21 mouse cellular contexts compared by ENCODE assay signal in the genomic region with DNA sequence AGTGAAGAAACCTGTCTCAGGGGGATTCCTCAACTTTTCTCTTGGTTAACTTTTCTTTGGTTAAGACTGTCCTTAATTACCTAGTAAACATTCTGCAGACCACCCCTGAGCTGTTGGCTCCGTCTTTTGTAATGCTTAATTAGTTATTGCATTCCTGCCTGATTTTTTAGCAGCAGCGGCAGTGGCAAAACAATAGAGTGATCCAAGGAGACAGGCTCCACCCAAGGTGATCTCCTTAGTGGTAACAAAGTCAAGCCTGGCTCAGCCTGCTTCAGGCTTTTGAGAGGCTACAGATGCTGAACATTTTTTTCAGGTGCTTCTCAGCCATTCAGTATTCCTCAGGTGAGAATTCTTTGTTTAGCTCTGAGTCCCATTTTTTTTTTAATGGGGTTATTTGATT.
"Had no signal": no experiment of that assay in that cellular context is flagged by ENCODE, and none has a peak within 500 bp of the region (broad histone marks: within the 10 kb centered on the region; RNA-seq: fewer than 3 reads in every experiment).

No protein-coding gene starts in this region.

- H3K4me3 ChIP-seq: lung, embryonic 15.5 days; megakaryocyte, embryonic 14.5 days; midbrain, embryonic 13.5 days; myocyte; neural tube, embryonic 13.5 days; neural tube, embryonic 15.5 days had no signal

- H3K9ac ChIP-seq: lung, embryonic 15.5 days; midbrain, embryonic 13.5 days; neural tube, embryonic 13.5 days; neural tube, embryonic 15.5 days had no signal

- H3K4me2 ChIP-seq: lung, embryonic 15.5 days; midbrain, embryonic 11.5 days; midbrain, embryonic 13.5 days; neural tube, embryonic 13.5 days; neural tube, embryonic 15.5 days had no signal

- H3K27ac ChIP-seq: lung, embryonic 15.5 days; macrophage; midbrain, embryonic 13.5 days; neural tube, embryonic 13.5 days; neural tube, embryonic 15.5 days had no signal

- DNase-seq: lung, adult 2 months; lung, postnatal 14 days; lung, postnatal 36 days; retina, postnatal 1 day; right cerebral cortex, adult 18-20 months; right cerebral cortex, postnatal 25 days; right cerebral cortex, postnatal 4 days; spleen, adult 18-20 months; thymus, adult 18-20 months; thymus, postnatal 14 days; thymus, postnatal 36 days had no signal

- H3K9me3 ChIP-seq: lung, embryonic 15.5 days; midbrain, embryonic 13.5 days; neural tube, embryonic 13.5 days; neural tube, embryonic 15.5 days had no signal

- ATAC-seq: lung, postnatal 0 days; midbrain, embryonic 13.5 days; midbrain, embryonic 16.5 days had no signal

- H3K27me3 ChIP-seq: lung, embryonic 15.5 days; megakaryocyte, embryonic 14.5 days; midbrain, embryonic 13.5 days; neural tube, embryonic 13.5 days; neural tube, embryonic 15.5 days had no signal

- H3K4me1 ChIP-seq: lung, embryonic 15.5 days; megakaryocyte, embryonic 14.5 days; midbrain, embryonic 13.5 days; neural tube, embryonic 13.5 days; neural tube, embryonic 15.5 days had no signal

- H3K36me3 ChIP-seq: lung, embryonic 15.5 days; midbrain, embryonic 13.5 days; neural tube, embryonic 13.5 days; neural tube, embryonic 15.5 days had no signal
